Mouse (Mus musculus) kidney, adult 2 months (tissue): ENCODE measurements around the gene Plac8.

ENCODE experiments used
- CTCF ChIP-seq: fragments of 200-500 bp; conservative IDR thresholded peaks from 2 replicates; pipeline ENCODE4 v1.5.1; 2011; ENCODE audit warnings: low read depth, mild to moderate bottlenecking, control low read depth, low read length, moderate library complexity, mixed read lengths; ENCODE audit not compliant: insufficient read depth, insufficient read length
- POLR2A ChIP-seq: fragments of 200-500 bp; IDR thresholded peaks from one replicate; pipeline ENCODE4 v1.6.1; 2011; ENCODE audit warnings: low read depth, low read length, control low read depth

- TF ChIP-seq CTCF, result no peak
- TF ChIP-seq POLR2A, result no peak
Measured at GRCm38 (mm10) chr5:100595999-100596398, 24.0 kb upstream of the Plac8 start.
